Mouse (Mus musculus) hindbrain, embryonic 16.5 days (tissue): ENCODE measurements at regions not wholly inside any gene's neighbourhood (a gene's known extent, or its start where the extent isn't known, plus 50 kb on each side); places are given as distances from the start of the nearest gene placed in this dataset.

Experiments
- ATAC-seq: fragments of 200-750 bp; cut with Nextera tagmentation; 2 replicates; pipeline ENCODE4 v1.8.0; 2017; ENCODE audit warnings: moderate TSS enrichment, moderate library complexity
- H3K27ac ChIP-seq: fragments of 300-500 bp; sonication (generic); 2 replicates; pipeline ENCODE4 v1.5.1; 2014; ENCODE audit warnings: low read depth, mild to moderate bottlenecking, control low read depth, low read length, moderate library complexity
- H3K27me3 ChIP-seq: fragments of 300-500 bp; sonication (generic); replicated peaks from 2 replicates; pipeline ENCODE4 v1.6.1; 2014; ENCODE audit warnings: low read length; ENCODE audit not compliant: control insufficient read depth, insufficient read depth
- H3K36me3 ChIP-seq: fragments of 300-500 bp; sonication (generic); 2 replicates; pipeline ENCODE4 v1.6.1; 2014; ENCODE audit warnings: mild to moderate bottlenecking, low read length, moderate library complexity, mixed read lengths; ENCODE audit not compliant: control insufficient read depth, insufficient read depth
- H3K4me1 ChIP-seq: fragments of 300-500 bp; sonication (generic); 2 replicates; pipeline ENCODE4 v1.6.1; 2014; ENCODE audit warnings: low read depth, low read length; ENCODE audit not compliant: control insufficient read depth, insufficient read depth
- H3K4me2 ChIP-seq: fragments of 300-500 bp; sonication (generic); 2 replicates; pipeline ENCODE4 v1.6.1; 2014; ENCODE audit warnings: mild to moderate bottlenecking, low read length, control low read depth, moderate library complexity
- H3K4me3 ChIP-seq: fragments of 300-500 bp; sonication (generic); 2 replicates; pipeline ENCODE4 v1.5.1; 2014; ENCODE audit warnings: mild to moderate bottlenecking, low read length, control low read depth, moderate library complexity
- H3K9ac ChIP-seq: fragments of 300-500 bp; sonication (generic); 2 replicates; pipeline ENCODE4 v1.6.1; 2014; ENCODE audit warnings: low read depth, mild to moderate bottlenecking, control low read depth, low read length, moderate library complexity
- H3K9me3 ChIP-seq: fragments of 300-500 bp; sonication (generic); 2 replicates; pipeline ENCODE4 v1.6.1; 2014; ENCODE audit warnings: mild to moderate bottlenecking, low read length, moderate library complexity; ENCODE audit not compliant: control insufficient read depth
- WGBS: fragments of 180-500 bp; shearing (Covaris S2); extraction: QIAGEN DNeasy Blood & Tissue Kit; methylation state at CpG from one replicate; pipeline ENCODE4 v1.1.7; 2014; 5-methylcytosine and 5-hydroxymethylcytosine counted together

DNA sequence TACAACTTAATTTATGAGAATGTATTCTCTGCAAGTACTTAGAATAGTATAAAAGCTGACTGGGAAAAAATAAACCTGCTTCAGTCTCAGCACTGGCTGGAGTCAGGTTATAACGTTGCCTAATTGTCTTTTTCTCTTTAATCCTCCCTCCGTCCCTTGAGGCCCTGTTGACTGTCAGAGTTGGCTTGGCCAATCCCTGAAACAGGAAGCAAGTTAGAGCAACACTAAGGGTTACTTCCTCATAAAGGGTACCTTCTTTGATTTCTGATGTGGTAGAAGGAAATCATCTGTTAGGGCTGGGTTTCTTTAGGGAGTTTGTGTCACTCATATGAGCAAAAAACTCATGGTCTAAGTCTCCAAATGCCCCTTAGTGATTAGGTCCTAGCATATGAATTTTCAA lies 69.3 kb upstream of the Adgrf1 start:
- WGBS: 58% methylated on average over 2 of the region's 2 CpGs

DNA sequence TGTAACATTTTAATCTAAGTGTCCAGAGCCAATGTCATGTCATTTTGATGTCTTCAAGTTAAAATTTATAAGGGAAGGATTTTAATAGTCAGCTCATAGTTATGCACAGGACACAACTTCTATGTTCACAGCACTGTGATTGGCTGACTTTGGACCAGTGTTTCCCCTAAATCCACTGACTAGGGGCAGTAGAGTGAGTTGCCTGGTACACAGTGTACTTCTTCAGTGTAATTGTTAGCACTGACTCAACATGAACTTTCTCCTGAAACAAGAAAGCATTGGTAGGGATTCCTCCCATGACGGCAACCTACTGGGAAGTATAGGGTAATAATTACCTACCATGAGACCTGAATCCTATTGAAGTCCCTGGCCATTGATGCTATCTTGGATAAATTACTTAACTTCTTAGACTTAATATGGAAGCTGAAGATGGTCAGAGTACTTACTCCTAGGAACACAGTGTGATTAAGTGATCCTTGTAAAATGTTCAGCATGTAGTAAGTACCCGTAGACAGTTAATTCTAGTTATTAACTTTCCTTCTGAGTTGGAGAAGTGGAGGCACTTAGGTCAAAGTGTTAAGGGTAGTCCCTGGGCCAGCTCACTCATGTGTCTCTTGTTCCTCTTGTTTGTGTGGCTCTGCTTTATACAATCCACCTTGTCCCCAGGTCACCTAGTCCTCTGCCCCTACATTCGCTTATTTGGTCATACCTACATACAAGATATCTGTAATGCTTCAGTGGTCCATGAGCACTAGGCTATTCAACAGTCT lies 63.2 kb upstream of the Adgrf1 start:
- H3K9ac ChIP-seq: no peak overlapping the region
- H3K9me3 ChIP-seq: no peaks in the 10 kb centered on the region
- H3K36me3 ChIP-seq: no peaks in the 10 kb centered on the region
- ATAC-seq: no peak
- no peak overlapping the region for H3K4me2 ChIP-seq
- H3K27ac ChIP-seq: no peak overlapping the region
- no peaks in the 10 kb centered on the region for H3K27me3 ChIP-seq
- H3K4me3 ChIP-seq: no peak overlapping the region
- 95% methylated on average over 3 of the region's 3 CpGs for WGBS
- no peaks in the 10 kb centered on the region for H3K4me1 ChIP-seq

More for the DNA sequence above, 69.3 kb upstream of the Adgrf1 start:
- H3K4me3 ChIP-seq: no peak overlapping the region
- H3K9me3 ChIP-seq: no peaks in the 10 kb centered on the region
- H3K9ac ChIP-seq: no peak overlapping the region
- H3K27me3 ChIP-seq: no peaks in the 10 kb centered on the region
- H3K27ac ChIP-seq: no peak overlapping the region
- ATAC-seq: no peak
- no peak overlapping the region for H3K4me2 ChIP-seq
- no peaks in the 10 kb centered on the region for H3K36me3 ChIP-seq
- no peaks in the 10 kb centered on the region for H3K4me1 ChIP-seq

DNA sequence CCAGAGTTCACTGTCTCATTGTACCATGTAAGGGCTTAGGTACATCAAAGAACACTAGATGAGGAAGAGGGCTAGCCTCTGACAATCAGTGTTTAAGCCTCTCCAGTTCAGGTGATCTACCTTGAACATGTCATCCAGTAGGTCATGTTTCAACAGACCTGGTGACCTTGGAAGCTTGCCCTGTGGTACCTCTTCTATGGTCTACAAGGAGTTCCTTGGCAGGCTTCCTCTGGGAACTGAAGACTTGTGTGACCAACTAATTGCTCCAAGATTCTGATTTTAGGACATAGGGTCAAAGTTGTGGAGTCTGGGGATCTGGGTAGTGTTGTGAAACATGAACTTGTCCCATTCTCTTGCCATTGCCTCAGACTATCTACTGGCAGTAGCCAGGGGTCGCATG lies 60.4 kb upstream of the Adgrf1 start:
- Histone ChIP-seq H3K4me3 (no peak overlapping the region), H3K36me3 (no peaks in the 10 kb centered on the region), H3K4me2 (no peak overlapping the region), H3K27ac (no peak overlapping the region), H3K9me3 (no peaks in the 10 kb centered on the region), H3K27me3 (no peaks in the 10 kb centered on the region), H3K4me1 (no peaks in the 10 kb centered on the region), H3K9ac (no peak overlapping the region)
- no peak for ATAC-seq
- WGBS: 83% methylated on average over 1 of the region's 1 CpGs

DNA sequence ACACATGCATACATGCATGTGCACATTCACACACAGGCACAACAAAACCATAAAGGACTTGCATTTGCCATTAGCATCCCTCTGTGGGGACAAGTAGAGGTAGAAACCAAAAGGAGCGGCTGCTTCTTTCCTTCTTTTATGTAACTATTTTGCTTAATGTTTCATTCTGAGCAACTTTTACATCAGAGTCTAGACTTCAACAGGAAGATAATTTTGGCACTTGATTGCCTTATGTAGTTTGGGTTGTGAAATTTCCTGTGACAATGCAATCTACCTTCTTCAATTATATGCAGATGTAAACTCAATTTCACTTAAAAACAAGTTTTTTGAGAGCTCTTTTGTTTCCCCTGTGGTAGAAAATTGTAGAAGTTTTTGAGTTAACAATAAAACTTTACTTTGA lies 56.1 kb upstream of the Adgrf1 start:
- H3K36me3 ChIP-seq: no peaks in the 10 kb centered on the region
- ATAC-seq: no peak
- no peaks in the 10 kb centered on the region for H3K27me3 ChIP-seq
- no peak overlapping the region for H3K4me2 ChIP-seq
- WGBS: 97% methylated on average over 1 of the region's 1 CpGs
- H3K9me3 ChIP-seq: no peaks in the 10 kb centered on the region
- H3K27ac ChIP-seq: no peak overlapping the region
- H3K4me1 ChIP-seq: no peaks in the 10 kb centered on the region
- no peak overlapping the region for H3K4me3 ChIP-seq
- H3K9ac ChIP-seq: no peak overlapping the region

DNA sequence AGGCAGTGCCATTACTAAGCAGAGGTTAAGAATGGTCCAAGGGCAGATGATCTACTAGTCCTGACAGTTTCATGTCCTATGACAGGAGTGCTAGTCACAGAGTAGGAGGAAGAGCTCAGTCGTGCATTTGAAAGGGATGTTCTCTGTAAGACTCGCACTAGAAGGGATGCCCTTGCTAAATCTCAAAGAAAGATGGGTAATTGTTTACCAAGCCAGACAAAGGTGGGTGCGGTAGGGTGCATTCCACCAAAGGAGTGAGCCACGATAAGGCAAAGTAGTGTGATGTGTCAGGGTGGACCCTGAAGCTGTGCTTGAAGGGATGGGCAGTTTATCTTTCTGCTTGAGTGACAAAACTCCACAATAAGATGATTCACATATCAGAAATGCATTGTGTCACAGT lies 50.5 kb upstream of the Adgrf1 start:
- no peaks in the 10 kb centered on the region for H3K36me3 ChIP-seq
- H3K4me1 ChIP-seq: no peaks in the 10 kb centered on the region
- no peaks in the 10 kb centered on the region for H3K27me3 ChIP-seq
- H3K9ac ChIP-seq: no peak overlapping the region
- H3K4me2 ChIP-seq: no peak overlapping the region
- no peak for ATAC-seq
- WGBS: 59% methylated on average over 4 of the region's 4 CpGs
- H3K9me3 ChIP-seq: no peaks in the 10 kb centered on the region
- H3K27ac ChIP-seq: no peak overlapping the region
- H3K4me3 ChIP-seq: no peak overlapping the region
